Comparison of ENCODE assay signal across 34 mouse cellular contexts in the genomic region with DNA sequence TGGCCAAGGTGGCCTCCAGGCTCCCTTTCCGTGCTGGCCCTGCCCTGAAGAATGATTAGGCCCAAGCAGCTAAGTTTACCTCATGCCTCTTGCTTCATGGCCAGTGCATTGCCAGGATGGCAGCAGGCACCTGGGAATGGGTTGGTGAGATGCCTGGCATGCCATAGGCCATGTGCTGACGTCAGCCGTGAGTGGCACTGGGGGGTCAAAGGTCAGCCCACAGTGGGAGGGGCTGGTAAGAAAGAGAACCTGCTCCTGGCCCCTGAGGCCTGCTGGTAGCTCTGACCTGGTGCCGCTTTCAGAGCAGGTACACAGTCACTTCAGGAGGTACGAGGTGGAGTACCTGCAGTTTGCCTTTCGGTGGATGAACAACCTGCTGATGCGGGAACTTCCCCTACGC. TPM values are rescaled to one million over a fixed set of nuclear protein-coding genes. Genes with fewer than 3 reads are reported as not detected.
DNase-seq lines count a peak whose midpoint lies in the region; ATAC-seq and TF ChIP-seq lines count a peak whose summit lies in the region.
"Had no signal": no experiment of that assay in that cellular context is flagged by ENCODE, and none has a peak within 500 bp of the region (broad histone marks: within the 10 kb centered on the region; RNA-seq: fewer than 3 reads in every experiment).

No protein-coding gene starts in this region.

- H3K4me1 ChIP-seq in kidney, embryonic 15.5 days, result 0 out of 2 replicates have a peak, but pooled peaks cover 4% of the 10 kb centered on the region
- no peaks in the 10 kb centered on the region for H3K4me1 ChIP-seq in liver, postnatal 0 days (ENCODE audit: insufficient read depth)
- H3K4me1 ChIP-seq in liver, embryonic 12.5 days, result 0 out of 2 replicates have a peak, but pooled peaks cover 4% of the 10 kb centered on the region
- H3K4me1 ChIP-seq: limb, embryonic 10.5 days; limb, embryonic 15.5 days had no signal

- no peak for TF ChIP-seq CTCF in liver, postnatal 0 days (IDR thresholded peaks at IDR 0.05; ENCODE audit: low read depth)

- no peaks in the 10 kb centered on the region for H3K9me3 ChIP-seq in kidney, embryonic 15.5 days (replicated peaks)
- H3K9me3 ChIP-seq in liver, postnatal 0 days (ENCODE audit: low read length), result no peaks in the 10 kb centered on the region
- no peaks in the 10 kb centered on the region for H3K9me3 ChIP-seq in liver, embryonic 12.5 days (replicated peaks)
- H3K9me3 ChIP-seq: hindbrain, embryonic 13.5 days; limb, embryonic 10.5 days; limb, embryonic 15.5 days; midbrain, embryonic 15.5 days had no signal

- H3K36me3 ChIP-seq in kidney, embryonic 15.5 days, result peaks cover 73% of the 10 kb centered on the region
- peaks cover 10% of the 10 kb centered on the region for H3K36me3 ChIP-seq in liver, postnatal 0 days (replicated peaks; ENCODE audit: insufficient read depth, low read length)
- H3K36me3 ChIP-seq in liver, embryonic 12.5 days, result peaks cover 62% of the 10 kb centered on the region

- no peak for TF ChIP-seq EP300 in liver, postnatal 0 days (IDR thresholded peaks at IDR 0.05; ENCODE audit: low read depth)

- H3K9ac ChIP-seq in kidney, embryonic 15.5 days, result no peak overlapping the region
- no peak overlapping the region for H3K9ac ChIP-seq in liver, postnatal 0 days (replicated peaks)
- no peak overlapping the region for H3K9ac ChIP-seq in liver, embryonic 12.5 days
- H3K9ac ChIP-seq: hindbrain, embryonic 13.5 days; limb, embryonic 15.5 days; midbrain, embryonic 15.5 days had no signal

- H3K4me2 ChIP-seq in kidney, embryonic 15.5 days, result no peak overlapping the region
- H3K4me2 ChIP-seq in liver, postnatal 0 days (ENCODE audit: low read depth, low read length), result no peak overlapping the region
- H3K4me2 ChIP-seq in liver, embryonic 12.5 days, result no peak overlapping the region
- H3K4me2 ChIP-seq: heart, embryonic 11.5 days; hindbrain, embryonic 13.5 days; limb, embryonic 15.5 days; midbrain, embryonic 15.5 days had no signal

- ATAC-seq in kidney, embryonic 15.5 days (replicated peaks; ENCODE audit: low FRiP score), result no peak
- no peak for ATAC-seq in liver, postnatal 0 days
- ATAC-seq in liver, embryonic 12.5 days, result no peak
- ATAC-seq: forebrain, embryonic 16.5 days; midbrain, embryonic 15.5 days; Patski had no signal

- DNase-seq in cerebellum, adult 11-12 months, result peak; percentile 45
- DNase-seq in cerebellum, adult 18-20 months, result no peak
- peak; percentile 54 for DNase-seq in kidney, adult 18-20 months
- DNase-seq in liver, postnatal 0 days, result peak; percentile 21
- DNase-seq in brain, adult 2 months (ENCODE audit: low read depth, low spot score), result peak; percentile 30
- no peak for DNase-seq in thymus, adult 18-20 months
- DNase-seq: adrenal gland, postnatal 25 days; gastrocnemius, adult 2 months; gastrocnemius, postnatal 36 days; heart, adult 18-20 months; heart, postnatal 4 days; right cerebral cortex, adult 18-20 months; spleen, adult 18-20 months; thymus, postnatal 25 days had no signal

- no peak overlapping the region for H3K27ac ChIP-seq in kidney, embryonic 15.5 days
- H3K27ac ChIP-seq in liver, postnatal 0 days (ENCODE audit: low read depth), result no peak overlapping the region
- no peak overlapping the region for H3K27ac ChIP-seq in liver, embryonic 12.5 days
- H3K27ac ChIP-seq: gastrocnemius, adult 2 months; hindbrain, embryonic 13.5 days; kidney, postnatal 0 days; limb, embryonic 10.5 days; limb, embryonic 15.5 days; macrophage; midbrain, embryonic 15.5 days had no signal

- 86% methylated on average over 8 of the region's 8 CpGs for WGBS in kidney, embryonic 15.5 days
- 89% methylated on average over 8 of the region's 8 CpGs for WGBS in liver, postnatal 0 days (ENCODE audit: insufficient replicate concordance)
- 85% methylated on average over 8 of the region's 8 CpGs for WGBS in liver, embryonic 12.5 days (ENCODE audit: insufficient replicate concordance)

- no peak overlapping the region for H3K4me3 ChIP-seq in kidney, embryonic 15.5 days (replicated peaks)
- no peak overlapping the region for H3K4me3 ChIP-seq in liver, postnatal 0 days (ENCODE audit: low read depth, low read length)
- no peak overlapping the region for H3K4me3 ChIP-seq in liver, embryonic 12.5 days
- H3K4me3 ChIP-seq: erythroblast, embryonic 14.5 days; gastrocnemius, adult 2 months; hindbrain, embryonic 13.5 days; limb, embryonic 10.5 days; limb, embryonic 15.5 days; midbrain, embryonic 15.5 days had no signal

- H3K27me3 ChIP-seq in kidney, embryonic 15.5 days, result no peaks in the 10 kb centered on the region
- H3K27me3 ChIP-seq in liver, postnatal 0 days (ENCODE audit: insufficient read depth, low read length), result no peaks in the 10 kb centered on the region
- no peaks in the 10 kb centered on the region for H3K27me3 ChIP-seq in liver, embryonic 12.5 days (replicated peaks)
- H3K27me3 ChIP-seq: hindbrain, embryonic 13.5 days; limb, embryonic 15.5 days; midbrain, embryonic 15.5 days; Patski had no signal

RNA-seq across cellular contexts. Expression of a gene that starts 15.1 kb away (rescaled TPM):
- polyA plus RNA-seq in kidney, embryonic 15.5 days (2015; fragmentation: Nextera tagmentation; extraction: Ambion mirVana), result 73.7 and 76.0 TPM in 2 replicates
- polyA plus RNA-seq in liver, postnatal 0 days (2015; fragmentation: Nextera tagmentation; extraction: Ambion mirVana), result 20.9 and 22.3 TPM in 2 replicates
- polyA plus RNA-seq in liver, embryonic 12.5 days (2016; fragmentation: Nextera tagmentation; extraction: Ambion mirVana), result 54.3 and 60.4 TPM in 2 replicates

RNA-seq across cellular contexts. Expression of a gene that starts 15.1 kb away (rescaled TPM):
- 2.8 TPM in 2 replicates for polyA plus RNA-seq in kidney, embryonic 15.5 days (2015; fragmentation: Nextera tagmentation; extraction: Ambion mirVana)
- polyA plus RNA-seq in liver, postnatal 0 days (2015; fragmentation: Nextera tagmentation; extraction: Ambion mirVana), result 0.49 and 0.69 TPM in 2 replicates
- 1.6 and 1.7 TPM in 2 replicates for polyA plus RNA-seq in liver, embryonic 12.5 days (2016; fragmentation: Nextera tagmentation; extraction: Ambion mirVana)

RNA-seq across cellular contexts. Expression of a gene that starts 47.4 kb away (rescaled TPM):
- polyA plus RNA-seq in kidney, embryonic 15.5 days (2015; fragmentation: Nextera tagmentation; extraction: Ambion mirVana), result 0.80 and 1.2 TPM in 2 replicates
- not detected in 2 replicates for polyA plus RNA-seq in liver, postnatal 0 days (2015; fragmentation: Nextera tagmentation; extraction: Ambion mirVana)
- 0.67 and 0.68 TPM in 2 replicates for polyA plus RNA-seq in liver, embryonic 12.5 days (2016; fragmentation: Nextera tagmentation; extraction: Ambion mirVana)
- polyA plus RNA-seq: erythroblast, embryonic 14.5 days; liver, embryonic 16.5 days had no signal

RNA-seq across cellular contexts. Expression of a gene that starts 50.0 kb away (rescaled TPM):
- polyA plus RNA-seq in kidney, embryonic 15.5 days (2015; fragmentation: Nextera tagmentation; extraction: Ambion mirVana), result 16.7 and 19.3 TPM in 2 replicates
- 1.9 and 2.1 TPM in 2 replicates for polyA plus RNA-seq in liver, postnatal 0 days (2015; fragmentation: Nextera tagmentation; extraction: Ambion mirVana)
- 7.4 and 7.9 TPM in 2 replicates for polyA plus RNA-seq in liver, embryonic 12.5 days (2016; fragmentation: Nextera tagmentation; extraction: Ambion mirVana)

RNA-seq across cellular contexts. Expression of a gene that starts 50.1 kb away (rescaled TPM):
- not detected in 2 replicates for polyA plus RNA-seq in kidney, embryonic 15.5 days (2015; fragmentation: Nextera tagmentation; extraction: Ambion mirVana)
- polyA plus RNA-seq in liver, postnatal 0 days (2015; fragmentation: Nextera tagmentation; extraction: Ambion mirVana), result not detected in 2 replicates
- polyA plus RNA-seq in liver, embryonic 12.5 days (2016; fragmentation: Nextera tagmentation; extraction: Ambion mirVana), result not detected in 2 replicates
- polyA plus RNA-seq: brain, embryonic 14.5 days; cortical plate, adult 2 months; embryonic facial prominence, embryonic 14.5 days; erythroblast, embryonic 14.5 days; forebrain, embryonic 11.5 days; forebrain, embryonic 16.5 days; heart, embryonic 11.5 days; heart, embryonic 16.5 days; hindbrain, embryonic 13.5 days; kidney, postnatal 0 days; limb, embryonic 10.5 days; limb, embryonic 15.5 days; liver, embryonic 16.5 days; lung, postnatal 0 days; macrophage; midbrain, embryonic 15.5 days; Patski; stomach, embryonic 16.5 days had no signal

Comparison
In these comparisons a context has a peak if more than half of its experiments do, and no peak if none do; other contexts are left out.
1. DNase-seq: peak in cerebellum, adult 11-12 months (single experiment), kidney, adult 18-20 months (single experiment), liver, postnatal 0 days (single experiment) and brain, adult 2 months (single experiment); none in cerebellum, adult 18-20 months (0 of 2) and thymus, adult 18-20 months (0 of 2).